Mouse (Mus musculus) layer of hippocampus, adult 2 months (tissue): ENCODE results near the gene Dpagt1. TPM values are rescaled to one million over a fixed set of nuclear protein-coding genes. Genes with fewer than 3 reads are reported as not detected.
"Not testable (repeated sequence)": the region's sequence is repeated elsewhere in the genome, so short reads cannot be mapped to it uniquely, and the experiment has no call there.

Source experiments
- DNase-seq, 2 experiments: peaks; one replicate each; pipeline ENCODE4 v3.0.0; 2022; ENCODE audit warnings: low spot score in 2 of 2
- H3K27ac ChIP-seq: fragments of 200-600 bp; 2 replicates; pipeline ENCODE4 v1.8.1; 2022
- H3K4me3 ChIP-seq: fragments of 200-600 bp; 2 replicates; pipeline ENCODE4 v1.8.1; 2022; ENCODE audit warnings: mild to moderate bottlenecking
- CTCF ChIP-seq: fragments of 200-600 bp; conservative IDR thresholded peaks from 2 replicates; pipeline ENCODE4 v1.8.1; 2022; ENCODE audit warnings: antibody characterized with exemption, mild to moderate bottlenecking, moderate library complexity
- total RNA-seq, 2 experiments: library from RNA; stranded (reverse); gene quantifications; 2 replicates each; pipeline ENCODE4 v1.2.3; 2021

Dpagt1 gene
- total RNA-seq, 2 experiments from 2014 or later, result 14.5 to 15.3 TPM

DNA sequence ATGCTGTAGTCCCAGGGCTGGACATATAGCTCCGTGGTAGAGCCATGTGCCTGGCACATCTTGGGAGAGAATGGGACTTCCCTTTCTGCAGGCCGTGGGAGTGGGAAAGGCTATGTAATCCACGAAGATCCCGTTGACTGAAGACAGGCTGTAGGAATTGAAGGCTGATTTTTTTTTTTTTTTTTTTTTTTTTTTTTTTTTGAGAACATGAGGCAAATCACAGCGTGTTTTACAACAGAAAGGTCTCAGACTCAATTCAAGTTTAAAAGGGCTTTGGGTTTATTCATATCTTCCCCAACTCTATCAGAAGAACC is 10.2 kb downstream of the Dpagt1 start:
- peak overlapping the region; percentile 73 for H3K4me3 ChIP-seq
- peak overlapping the region; percentile 94; the same call in 1 of the 2 replicates for H3K27ac ChIP-seq
- TF ChIP-seq CTCF, result no peak
- DNase-seq, result no peak

DNA sequence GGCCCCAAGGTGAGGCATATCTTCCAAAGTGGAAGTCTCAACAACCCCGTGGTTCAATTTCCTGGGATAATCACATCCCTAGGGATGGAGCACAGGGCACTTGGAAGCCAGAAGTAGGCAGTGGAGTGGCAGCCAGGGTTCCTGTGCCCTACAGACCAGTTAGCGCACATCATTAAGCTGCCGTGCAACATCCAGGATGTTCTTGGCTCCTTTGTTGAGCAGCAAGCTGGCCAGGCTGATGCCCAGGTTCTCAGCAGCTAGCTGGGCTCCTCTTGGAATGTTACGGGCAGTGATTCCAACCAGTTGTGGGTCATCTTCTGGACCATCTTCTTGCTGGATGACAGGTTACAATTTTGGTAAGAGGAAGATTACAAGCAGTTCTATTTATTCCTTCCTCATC is 10.7 kb downstream of the Dpagt1 start:
- DNase-seq, H3K27ac ChIP-seq: not testable (repeated sequence)
- peak overlapping the region; percentile 18; the same call in 1 of the 2 replicates for H3K4me3 ChIP-seq

DNA sequence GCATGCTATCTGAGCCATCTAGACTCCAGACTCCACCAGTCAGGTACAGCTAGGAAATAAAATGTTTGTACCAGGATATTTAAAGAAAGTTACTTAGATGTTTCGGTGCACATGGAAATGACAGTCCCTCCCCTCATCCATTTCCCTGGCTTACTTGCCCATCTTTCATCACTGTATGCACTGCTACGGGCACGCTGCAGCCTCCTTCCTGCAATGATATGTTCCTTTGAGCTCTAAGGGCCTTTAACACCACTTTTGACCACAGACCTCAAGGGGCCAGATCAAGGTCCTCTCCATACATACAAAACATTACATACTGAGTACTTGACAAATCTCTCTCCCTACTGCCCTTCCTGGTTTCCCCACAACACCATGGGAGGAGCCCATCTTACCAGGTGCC is 11.1 kb downstream of the Dpagt1 start:
- TF ChIP-seq CTCF, result no peak
- H3K27ac ChIP-seq, result no peak overlapping the region
- DNase-seq, result no peak
- H3K4me3 ChIP-seq, result peak overlapping the region; percentile 18; the same call in 1 of the 2 replicates

- TF ChIP-seq CTCF, result no peak
- Histone ChIP-seq H3K4me3 (no peak overlapping the region), H3K27ac (peak overlapping the region; percentile 39; the same call in 1 of the 2 replicates)
- DNase-seq, result no peak
These were observed 11.8 kb downstream of the Dpagt1 start for GRCm38 (mm10) chr9:44337436-44338169.

DNA sequence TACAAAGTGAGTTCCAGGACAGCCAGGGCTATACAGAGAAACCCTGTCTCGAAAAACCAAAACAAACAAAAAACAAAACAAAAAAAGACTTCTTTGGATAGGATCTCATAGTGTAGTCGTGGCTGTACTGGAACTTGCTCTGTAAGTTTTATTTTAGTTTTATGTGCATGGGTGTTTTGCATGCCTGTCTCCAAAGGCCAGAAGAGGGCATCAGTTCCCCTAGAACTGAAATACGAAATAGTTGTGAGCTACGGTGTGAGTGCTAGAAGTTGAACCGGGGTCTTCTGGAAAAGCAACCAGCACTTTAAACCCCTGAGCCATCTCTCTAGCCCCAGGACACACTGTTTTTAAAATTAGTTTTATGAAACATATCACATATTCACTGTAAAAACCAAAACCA is 12.8 kb downstream of the Dpagt1 start:
- Histone ChIP-seq H3K27ac (no peak overlapping the region), H3K4me3 (no peak overlapping the region)
- peak; percentile 46 for TF ChIP-seq CTCF
- no peak for DNase-seq

DNA sequence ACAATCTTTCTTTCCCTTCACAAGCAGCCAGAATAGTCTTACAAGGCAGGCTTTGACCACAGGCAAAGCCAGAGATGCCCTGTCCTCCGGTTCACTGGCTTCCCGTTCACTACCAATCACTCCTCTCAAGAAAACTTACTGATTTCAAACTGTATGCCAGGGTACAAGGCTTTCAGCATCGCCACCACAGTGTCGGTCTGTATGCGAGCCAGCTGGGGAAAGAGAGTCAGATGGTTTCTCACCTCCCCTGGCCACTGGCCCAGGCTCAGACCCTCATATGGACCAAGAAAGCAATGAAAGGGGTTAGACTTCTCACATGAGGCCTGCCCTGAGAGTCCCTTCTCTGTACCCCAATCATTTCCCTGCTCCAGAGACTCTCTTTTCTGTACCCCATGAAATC is 15.7 kb downstream of the Dpagt1 start:
- H3K27ac ChIP-seq, result no peak overlapping the region
- no peak for DNase-seq
- no peak for TF ChIP-seq CTCF
- H3K4me3 ChIP-seq, result no peak overlapping the region

DNA sequence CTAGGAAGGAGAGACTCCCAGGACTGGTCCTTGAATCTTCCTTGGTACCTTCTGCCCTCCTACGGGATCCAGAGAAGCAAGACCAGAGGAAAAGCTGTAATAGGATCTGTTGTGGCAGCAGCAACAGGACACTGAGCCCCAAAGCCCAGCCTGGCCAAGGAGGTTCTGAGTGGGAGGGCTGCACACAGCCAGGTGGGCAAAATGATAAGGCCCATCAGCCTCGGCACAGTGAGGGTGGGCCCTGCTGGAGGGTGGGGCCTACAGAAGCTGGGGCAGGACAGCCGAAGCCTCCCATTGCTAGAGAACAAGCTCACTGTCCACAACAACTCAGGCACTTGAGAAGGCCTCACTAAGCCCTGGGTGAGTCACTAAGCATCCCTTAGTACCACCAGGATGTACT is 16.4 kb downstream of the Dpagt1 start:
- no peak for TF ChIP-seq CTCF
- Histone ChIP-seq H3K4me3 (no peak overlapping the region), H3K27ac (no peak overlapping the region)
- DNase-seq, result no peak

DNA sequence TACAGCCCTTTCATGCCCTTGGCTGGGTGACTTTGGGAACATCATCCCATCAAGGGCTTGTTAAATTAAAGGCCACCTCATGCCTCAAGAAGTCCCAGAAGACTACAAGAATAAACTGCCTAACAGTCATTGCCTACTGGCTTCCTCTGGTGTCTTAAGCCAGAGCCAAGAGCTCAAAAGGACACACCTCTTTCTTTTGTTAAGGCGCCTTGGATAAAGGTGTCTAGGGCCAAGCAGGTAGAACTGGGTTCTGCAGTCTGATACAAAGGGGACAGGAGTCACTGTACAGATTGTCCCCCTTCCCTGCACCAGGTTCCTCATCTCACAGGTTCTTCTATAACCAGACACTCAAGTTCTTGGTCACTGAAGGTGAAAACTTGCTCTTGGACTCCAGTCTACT is 16.8 kb downstream of the Dpagt1 start:
- no peak for TF ChIP-seq CTCF
- Histone ChIP-seq H3K27ac (peak overlapping the region; percentile 100; the same call in 1 of the 2 replicates), H3K4me3 (no peak overlapping the region; the same call in 1 of the 2 replicates)
- no peak for DNase-seq

DNA sequence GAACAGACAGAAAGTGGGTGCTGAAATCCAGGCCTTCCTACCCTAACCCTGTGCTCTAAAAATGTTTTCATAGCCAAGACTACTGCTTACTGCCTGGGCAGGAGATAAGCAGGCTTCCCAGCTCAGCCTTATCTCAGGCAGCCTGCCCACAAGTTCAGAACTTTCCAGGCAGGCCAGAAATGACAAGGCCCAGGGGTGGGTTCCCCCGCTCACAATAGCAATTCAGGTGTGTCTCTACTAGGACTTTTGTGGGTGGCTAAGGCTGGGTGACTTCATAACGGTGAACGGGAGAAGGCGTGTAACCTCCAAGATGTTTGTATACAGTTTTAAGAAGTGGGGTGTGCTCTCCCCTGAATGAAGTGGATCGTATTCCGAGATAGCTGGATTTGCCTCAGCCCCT is 17.5 kb downstream of the Dpagt1 start:
- DNase-seq, result no peak
- H3K27ac ChIP-seq, result peak overlapping the region; percentile 100
- peak overlapping the region; percentile 98 for H3K4me3 ChIP-seq
- TF ChIP-seq CTCF, result no peak

GRCm38 (mm10) chr9:44343781-44344421 is 18.1 kb downstream of the Dpagt1 start, which contains the start of gene Hmbs:
Hmbs (minus strand) TSS chr9:44344228.
- H3K4me3 ChIP-seq, result peak within 1 kb of the TSS; percentile 98
- DNase-seq, result peak; percentile 88 to 91
- TF ChIP-seq CTCF, result no peak

DNA sequence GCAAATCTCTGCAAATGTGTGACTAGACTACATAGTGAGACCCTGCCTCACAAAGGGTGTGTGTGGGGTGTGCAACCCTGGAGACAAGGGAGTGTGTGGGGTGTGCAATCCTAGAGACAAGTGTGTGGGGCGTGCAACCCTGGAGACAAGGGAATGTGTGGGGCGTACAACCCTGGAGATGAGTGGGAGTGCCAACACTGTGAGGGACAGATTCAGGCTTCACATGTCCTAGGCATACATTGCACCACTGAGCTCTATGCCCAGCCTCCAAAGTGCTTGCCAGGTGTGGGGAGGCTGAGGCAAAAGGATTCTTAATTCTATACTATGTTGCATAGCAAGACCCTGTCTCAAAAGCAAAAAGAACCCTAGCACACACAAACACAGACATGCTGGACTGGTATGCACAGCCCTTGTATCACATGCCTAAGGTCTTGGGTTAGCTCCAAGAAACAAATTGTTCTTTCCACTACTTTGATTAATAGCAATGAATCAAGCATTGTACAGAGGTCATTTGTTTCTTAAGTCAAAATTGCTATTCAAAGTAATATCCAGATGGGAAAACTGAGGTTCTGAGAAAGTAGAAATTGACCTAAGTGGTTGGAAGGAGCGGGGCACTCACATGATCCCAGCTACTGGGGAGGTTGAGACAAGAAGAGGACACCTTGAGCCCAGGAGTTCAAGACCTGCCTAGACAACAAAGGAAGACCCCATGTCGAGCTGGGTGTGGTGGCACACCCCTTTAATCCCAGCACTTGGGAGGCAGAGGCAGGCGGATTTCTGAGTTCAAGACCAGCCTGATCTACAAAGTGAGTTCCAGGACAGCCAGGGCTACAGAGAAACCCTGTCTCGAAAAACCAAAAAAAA is 20.0 kb downstream of the Dpagt1 start:
- H3K4me3 ChIP-seq, result no peak overlapping the region
- H3K27ac ChIP-seq, result peak overlapping the region; percentile 84
- DNase-seq, result peak; percentile 23 to 25
- TF ChIP-seq CTCF, result no peak

More at GRCm38 (mm10) chr9:44343781-44344421, 18.1 kb downstream of the Dpagt1 start, which contains the start of gene Hmbs:
- H3K27ac ChIP-seq, result peak within 1 kb of the TSS; percentile 100

- Histone ChIP-seq H3K4me3 (no peak overlapping the region), H3K27ac (no peak overlapping the region)
- no peak for DNase-seq
- TF ChIP-seq CTCF, result no peak
These were observed 21.3 kb downstream of the Dpagt1 start for GRCm38 (mm10) chr9:44347166-44347565.

- TF ChIP-seq CTCF, result no peak
- H3K27ac ChIP-seq, result 0 out of 2 replicates have a peak overlapping the region, but pooled peaks have one; percentile 28
- DNase-seq, result no peak
- H3K4me3 ChIP-seq, result no peak overlapping the region
These were observed 21.8 kb downstream of the Dpagt1 start for GRCm38 (mm10) chr9:44347621-44348020.
